Mouse (Mus musculus) cerebellum, adult 9-11 months (tissue): ENCODE measurements around the gene Oas1d.
"Not testable (repeated sequence)": the region's sequence is repeated elsewhere in the genome, so short reads cannot be mapped to it uniquely, and the experiment has no call there.

Experiments used
- DNase-seq: peaks from one replicate; pipeline ENCODE4 v3.0.0; 2022

The Oas1d gene

GRCm38 (mm10) chr5:120906791-120907733 lies 7.3 kb upstream of the Oas1d start, which contains the start of gene Oas1a:
Gene Oas1a, minus strand, starts transcription at chr5:120907521.
- not testable (repeated sequence) for DNase-seq

DNA sequence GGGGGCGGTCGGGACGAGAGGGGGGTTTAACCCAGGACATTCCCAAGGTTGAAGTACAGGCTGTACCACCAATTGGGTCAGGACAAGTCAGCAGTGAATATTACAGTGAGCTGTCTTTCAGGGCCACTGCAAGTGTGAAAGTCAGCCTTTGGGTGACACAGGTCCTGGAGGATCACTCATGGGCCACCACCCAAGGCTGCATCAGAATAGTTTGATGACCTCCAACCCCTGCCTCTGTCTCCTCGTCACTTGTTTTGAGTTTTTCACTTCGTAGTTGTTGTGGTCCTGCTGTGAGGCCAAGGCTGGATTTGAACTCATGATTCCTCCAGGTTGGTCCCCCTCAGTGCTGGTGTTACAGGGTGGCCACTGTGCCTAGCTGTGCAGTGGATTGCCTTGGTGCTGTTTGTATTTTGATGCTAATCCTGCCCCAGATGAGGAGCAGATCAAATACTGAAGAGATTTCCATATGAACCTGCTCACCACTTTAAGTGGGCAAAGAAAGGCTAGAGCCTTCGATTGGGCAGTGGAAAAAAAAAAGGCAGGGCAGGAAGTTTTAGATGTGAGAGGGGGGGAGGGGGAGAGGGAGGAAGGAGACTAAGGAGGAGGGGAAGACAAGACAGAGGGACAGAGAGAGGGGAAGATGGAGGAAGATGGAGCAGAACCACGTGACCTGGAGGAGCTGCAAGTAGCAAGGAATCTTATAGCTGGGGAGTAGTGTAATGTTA lies 6.0 kb upstream of the Oas1d start:
- DNase-seq: no peak

DNA sequence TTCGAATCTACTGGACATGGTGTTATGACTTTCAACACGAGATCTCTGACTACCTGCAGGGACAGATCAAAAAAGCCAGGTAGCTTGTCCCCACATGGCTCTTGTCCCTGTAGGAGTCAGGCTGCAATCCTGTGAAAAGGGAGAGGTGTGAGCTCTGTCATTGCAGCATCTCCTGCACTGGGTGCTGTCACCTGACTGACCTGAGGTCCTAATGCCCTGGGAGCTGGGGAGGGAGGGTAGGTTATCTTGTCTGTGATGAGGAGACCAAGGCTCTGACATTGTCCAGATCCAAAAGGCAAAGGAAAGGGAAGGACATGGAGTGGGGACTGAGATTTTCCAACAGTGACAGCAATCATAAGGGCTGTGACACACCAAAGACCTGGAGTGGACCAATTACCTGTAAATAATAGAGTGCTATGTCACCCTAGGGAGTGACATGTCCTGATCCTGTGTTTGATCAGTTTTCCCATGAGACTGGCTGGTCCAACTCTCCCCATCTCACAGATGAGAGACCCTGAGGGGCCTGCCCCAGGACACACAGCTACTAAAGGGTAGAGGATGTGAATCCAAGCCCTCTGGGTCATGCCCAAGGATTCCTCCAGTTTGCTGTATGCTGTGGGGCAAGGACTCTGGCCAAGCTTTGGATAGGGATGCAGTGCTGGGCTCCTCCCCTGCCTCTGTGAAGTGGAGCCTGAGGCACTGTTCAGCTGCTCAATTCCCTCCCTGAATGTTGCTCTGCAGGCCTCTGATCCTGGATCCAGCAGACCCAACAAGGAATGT lies 5.0 kb downstream of the Oas1d start:
- not testable (repeated sequence) for DNase-seq

DNA sequence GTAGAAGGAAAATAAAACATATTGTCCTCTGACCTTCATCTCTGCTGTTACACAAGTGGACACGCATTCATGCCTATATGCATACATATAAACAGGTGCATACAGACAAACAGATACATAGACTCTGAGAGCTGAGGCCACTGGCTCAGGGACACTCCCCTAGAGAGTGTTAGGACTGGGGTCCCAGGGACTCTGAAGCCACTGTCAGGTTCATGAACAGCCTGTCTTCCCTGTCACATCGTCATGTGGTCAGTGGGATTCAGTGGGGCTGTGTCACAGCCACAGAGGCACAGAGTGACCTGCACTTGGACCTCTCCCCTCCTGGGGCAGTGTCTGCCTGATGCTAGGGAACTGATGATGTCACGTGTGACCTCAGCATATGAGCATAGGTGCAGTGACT lies 6.0 kb downstream of the Oas1d start:
- no peak for DNase-seq

DNA sequence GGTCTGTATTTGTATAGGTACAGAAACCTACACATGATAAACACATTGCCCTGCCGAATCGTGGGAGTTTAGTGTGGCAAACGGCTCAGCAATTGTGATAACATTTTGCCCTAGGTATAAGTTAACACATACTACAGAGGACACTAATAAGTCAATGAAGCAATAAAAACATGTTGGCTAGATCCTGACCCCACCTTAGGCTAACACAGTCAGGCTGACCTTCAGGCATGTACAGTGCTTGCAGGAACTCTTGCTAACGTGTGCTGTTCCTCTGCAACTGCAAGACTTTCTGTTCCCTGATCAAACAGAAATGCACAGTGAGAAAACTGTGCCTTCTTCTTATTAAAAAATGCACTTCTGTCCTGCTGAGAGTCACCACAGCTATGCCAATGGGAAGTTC lies 9.6 kb downstream of the Oas1d start:
- no peak for DNase-seq

- not testable (repeated sequence) for DNase-seq
These were observed 10.2 kb downstream of the Oas1d start for GRCm38 (mm10) chr5:120924520-120924919.

DNA sequence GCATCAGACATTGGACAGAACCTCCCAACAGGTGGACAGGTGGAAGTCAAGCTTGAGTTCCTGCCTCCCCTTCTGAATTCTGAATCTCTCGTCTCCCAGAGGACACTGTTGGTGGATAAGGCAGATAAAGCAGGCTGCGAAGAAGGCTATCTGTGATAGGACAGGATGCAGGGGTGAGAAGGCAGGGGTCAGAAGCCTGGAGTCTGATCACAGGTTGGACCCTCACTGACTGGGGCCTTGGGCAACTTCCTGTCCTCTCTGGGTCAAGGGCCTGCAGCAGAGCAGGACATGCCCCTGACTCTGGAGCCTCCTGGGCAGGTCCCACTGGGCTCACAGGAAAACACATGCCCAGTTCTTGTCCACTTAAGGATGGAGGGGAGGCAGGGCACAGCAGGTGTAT lies 12.0 kb downstream of the Oas1d start:
- DNase-seq: not testable (repeated sequence)

DNA sequence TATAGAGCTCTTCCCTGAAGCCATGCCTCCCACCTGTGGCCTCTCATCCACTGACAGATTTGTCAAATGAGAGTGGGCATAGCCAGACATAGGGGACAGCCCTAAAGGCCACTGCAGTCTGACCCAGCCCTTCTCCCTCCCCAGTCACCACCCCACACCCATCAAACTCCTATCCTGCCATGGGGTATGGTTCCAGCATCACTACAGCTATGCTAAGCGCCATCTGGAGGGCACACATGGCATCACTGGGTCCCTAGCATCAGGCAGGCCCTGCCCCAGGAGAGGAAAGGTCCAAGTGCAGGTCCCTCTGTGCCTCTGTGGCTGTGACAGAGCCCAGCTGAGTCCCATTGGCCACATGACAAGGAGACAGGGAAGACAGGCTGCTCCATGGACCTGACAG lies 12.7 kb downstream of the Oas1d start:
- no peak for DNase-seq

DNA sequence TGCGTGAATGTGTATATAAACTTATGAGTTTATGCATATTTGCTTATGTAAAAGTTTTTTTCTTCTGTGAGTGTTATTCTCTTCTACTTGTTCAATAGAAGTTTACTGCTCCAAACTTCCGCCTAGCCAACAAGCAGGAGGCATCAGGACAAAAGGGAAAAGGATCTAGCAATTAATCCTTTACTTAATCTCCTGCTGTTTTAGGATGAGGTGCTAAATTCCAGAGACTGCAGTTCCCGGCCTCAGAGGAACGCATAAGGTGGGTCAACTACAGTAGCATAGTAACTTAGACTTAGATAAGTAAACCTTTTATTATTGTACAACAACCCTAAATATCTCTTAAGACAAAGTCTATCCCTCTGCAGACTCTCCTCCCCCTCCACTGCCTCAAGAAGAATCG lies 19.6 kb downstream of the Oas1d start:
- no peak for DNase-seq

DNA sequence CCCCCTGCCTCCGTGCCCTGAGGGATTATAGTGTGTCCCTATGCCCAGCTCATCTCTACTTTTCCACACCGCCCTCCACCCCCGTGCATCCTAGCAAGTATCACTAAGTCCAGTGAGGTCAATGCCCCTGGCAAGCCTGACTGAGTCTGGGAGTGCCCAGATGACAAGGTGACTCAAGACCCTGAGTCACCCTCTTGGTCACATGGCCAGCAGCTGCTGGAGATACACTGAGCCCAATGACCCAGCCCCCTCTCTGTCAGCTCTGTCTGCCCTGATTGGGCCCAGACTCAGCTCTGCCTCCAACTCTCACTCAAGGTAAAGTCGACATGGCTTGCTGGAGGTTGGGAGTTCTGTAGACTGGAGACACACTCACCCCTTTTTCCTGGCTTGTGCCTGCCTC lies 23.5 kb downstream of the Oas1d start:
- DNase-seq: no peak

- no peak for DNase-seq
These were observed 24.2 kb downstream of the Oas1d start for GRCm38 (mm10) chr5:120938586-120938985.

DNA sequence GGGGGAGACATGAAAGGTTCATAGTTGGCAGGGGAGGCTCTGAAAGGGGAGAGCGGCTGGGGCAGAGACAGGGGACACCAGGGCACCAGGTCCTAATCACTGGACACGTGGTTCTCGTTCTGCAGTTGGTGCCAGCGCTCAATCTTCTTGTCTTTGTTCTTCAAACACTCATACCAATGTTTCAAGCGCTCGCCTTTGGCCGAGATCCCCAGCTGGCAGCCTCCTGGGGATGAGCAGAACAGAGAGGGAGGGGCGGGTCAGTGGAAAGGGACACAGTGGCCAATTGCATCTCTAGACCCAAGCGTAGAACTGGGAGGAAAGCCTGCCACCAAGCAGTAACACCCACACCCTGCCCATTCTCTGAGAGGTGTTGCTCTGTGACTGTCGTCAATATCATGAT lies 27.7 kb downstream of the Oas1d start:
- DNase-seq: peak; percentile 56

DNA sequence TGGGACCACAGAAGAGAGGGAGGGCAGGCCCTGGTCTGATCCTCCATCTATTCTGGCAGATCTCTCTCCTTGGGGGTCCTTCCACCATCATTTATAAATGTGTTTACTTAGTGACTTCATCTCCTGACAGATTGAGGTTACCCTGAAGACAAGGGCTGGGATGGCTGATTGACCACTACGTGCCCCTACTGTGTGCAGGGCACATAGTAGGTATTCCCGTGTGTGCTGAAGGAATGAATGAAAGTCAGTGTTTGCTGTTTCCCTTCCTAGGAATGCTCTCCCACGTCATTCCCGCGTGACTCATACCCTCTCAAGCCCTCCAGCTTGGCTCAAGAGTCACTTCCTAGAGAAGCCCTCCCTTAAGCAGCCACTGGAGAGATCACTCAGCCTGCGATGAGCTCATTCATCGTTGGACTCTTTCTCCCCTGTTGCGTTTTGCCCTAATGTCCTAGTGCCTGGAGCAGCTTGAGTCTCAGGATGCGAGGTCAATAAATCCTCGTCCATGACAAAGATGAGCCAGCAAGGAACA lies 38.0 kb downstream of the Oas1d start:
- DNase-seq: no peak

DNA sequence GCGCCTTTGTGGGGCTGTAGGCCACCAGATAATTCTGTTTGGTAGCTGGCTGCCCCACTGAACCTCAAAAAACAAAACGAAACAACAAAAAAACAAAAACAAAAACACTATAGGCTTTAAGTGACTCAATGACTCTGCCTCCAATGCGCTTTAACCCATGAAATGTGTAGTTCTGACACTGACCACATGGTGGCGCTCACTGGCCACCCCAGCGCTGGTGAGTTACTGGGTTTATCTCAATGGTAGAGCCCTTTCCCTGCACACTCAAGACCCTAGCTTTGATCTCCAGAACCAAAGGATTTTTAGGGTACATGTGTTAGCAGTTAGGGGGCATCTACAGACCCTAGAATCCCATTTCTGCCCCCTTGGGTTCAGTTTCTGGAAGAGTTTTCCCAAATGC lies 39.6 kb downstream of the Oas1d start:
- DNase-seq: peak; percentile 54

DNA sequence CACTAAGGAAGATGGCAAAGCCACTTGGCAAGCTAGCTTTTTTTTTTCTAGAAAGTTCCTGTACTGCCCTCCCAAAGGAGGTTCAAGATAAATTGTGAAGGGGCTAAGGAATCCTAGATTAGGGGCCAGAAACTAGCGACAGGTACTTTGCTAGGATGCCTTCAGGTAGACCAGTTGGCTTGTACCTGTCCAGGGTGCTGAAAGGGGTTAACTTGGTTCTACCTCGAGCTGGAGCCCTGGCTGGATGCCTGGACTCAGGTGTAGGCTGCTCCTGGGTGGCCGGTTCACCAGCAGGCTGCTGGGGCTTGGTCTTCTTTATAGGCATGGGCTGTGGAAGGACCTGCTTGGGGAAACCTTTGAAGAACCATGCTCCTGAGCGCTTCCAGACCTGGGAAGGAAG lies 46.7 kb downstream of the Oas1d start:
- no peak for DNase-seq

DNA sequence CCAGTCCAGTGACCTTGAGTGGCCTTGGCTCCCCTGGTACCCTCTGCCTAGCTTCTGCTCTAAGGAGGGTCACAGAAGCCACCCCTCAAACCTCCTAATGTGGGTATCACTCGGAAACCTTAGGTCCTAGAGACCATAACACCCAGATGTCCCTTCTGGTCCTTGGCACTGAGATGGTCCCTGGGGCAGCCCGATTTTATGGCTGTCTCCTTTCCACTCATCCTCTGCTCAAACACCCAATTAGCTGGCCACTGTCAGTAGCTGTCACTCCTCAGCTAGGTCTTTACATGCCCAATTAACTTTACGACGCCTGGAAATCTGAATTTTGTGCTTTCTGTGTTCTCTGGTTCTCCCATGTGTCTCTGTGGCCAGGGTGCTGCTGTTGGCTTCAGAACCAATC lies 51.8 kb downstream of the Oas1d start:
- DNase-seq: no peak

DNA sequence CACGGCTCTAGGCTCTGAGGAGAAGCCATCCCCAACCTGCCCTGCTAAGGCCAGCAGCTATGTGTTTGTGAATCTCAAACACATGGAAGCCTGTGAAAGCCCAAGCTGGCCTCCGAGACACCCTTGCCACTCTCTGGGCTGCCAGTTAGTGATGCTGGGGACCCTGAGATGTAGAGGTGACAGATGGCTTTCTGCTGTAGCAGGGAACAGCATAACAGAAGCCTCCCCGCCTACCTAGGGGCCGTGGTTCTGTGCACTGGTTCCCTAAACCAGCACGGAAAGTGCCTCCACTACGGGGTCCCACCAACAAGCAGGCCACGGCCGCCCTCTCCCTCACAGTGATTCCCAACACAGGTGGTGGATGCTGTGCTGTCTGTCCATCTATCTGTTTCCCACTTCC lies 52.6 kb downstream of the Oas1d start:
- no peak for DNase-seq

GRCm38 (mm10) chr5:120967355-120968133 lies 53.2 kb downstream of the Oas1d start:
- peak; percentile 53 for DNase-seq

DNA sequence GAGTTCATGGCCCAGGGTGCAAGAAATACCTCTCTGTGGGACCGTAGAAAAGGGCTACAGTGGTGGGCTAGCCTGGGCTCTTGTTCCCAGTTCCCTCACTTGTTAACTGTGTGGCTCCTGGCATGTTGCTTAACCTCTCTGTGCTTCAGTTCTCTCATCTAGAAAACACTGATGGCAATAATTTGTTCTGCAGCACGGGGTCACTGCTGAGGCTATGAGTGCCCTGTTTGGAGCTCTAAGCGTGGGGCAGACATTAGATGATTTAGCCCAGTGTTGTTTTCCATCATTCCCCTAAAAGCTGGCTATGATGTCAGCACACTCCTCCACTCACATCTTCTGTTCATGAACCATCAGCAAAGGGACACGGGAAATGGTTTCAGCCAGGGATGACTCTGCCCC lies 53.8 kb downstream of the Oas1d start:
- peak; percentile 41 for DNase-seq

GRCm38 (mm10) chr5:120968799-120969198 lies 54.5 kb downstream of the Oas1d start:
- DNase-seq: peak; percentile 45

DNA sequence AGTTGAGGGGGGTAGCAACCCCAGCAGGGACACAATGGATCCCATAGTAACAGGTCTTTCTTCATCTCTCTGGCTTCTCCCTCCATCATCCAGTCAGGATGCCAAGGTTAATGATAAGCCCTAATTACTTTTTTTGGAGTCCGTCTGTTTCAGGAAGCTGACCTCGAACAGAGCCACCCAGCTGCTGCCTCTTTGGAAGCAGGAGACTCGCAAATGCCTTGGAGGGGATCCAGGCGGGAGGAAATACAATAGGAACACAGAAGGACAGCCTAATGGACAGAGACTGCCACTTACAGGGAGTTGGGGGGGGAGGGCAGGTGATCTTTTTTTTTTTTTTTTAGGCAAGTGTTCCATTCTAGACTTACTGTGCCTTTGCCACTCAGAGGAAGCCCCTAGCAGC lies 55.4 kb downstream of the Oas1d start:
- DNase-seq: peak; percentile 94
